Mouse (Mus musculus): ENCODE measurements around the gene Cul4b. TPM values are rescaled to one million over a fixed set of nuclear protein-coding genes. Genes with fewer than 3 reads are reported as not detected.
"Not testable (repeated sequence)": the region's sequence is repeated elsewhere in the genome, so short reads cannot be mapped to it uniquely, and the experiment has no call there.

The Cul4b gene
- polyA plus RNA-seq, 1 experiment from 2014 or later: 35.5 TPM

DNA sequence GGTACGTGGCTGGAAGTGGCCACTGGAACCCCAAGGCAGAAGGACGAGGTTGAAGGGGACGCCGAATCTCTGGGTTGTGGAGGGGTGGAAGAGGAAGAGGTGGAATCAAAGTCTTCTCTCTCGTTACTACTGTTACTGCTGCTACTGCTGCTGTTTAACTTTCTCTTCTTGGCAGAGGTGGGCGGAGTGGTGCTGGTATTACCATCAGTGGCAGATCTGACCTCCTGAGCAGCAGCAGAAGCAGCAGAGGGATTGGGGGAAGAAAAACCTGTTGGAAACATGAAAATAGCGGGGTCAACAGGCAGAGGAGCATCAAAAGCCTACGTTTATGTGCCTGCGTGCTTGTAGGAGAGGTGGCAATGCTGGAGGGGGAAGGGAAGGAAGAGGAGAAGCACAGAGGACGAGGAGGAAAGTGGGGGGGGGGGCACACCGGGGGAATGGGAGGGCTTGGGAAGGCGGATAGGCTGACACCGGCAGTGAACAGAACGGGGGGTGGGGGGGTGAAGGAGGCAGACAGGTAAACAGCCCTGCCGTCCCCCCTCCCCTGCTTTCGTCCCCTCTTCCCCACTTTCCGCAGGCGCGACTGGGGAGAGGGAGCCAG is 12.0 kb downstream of the Cul4b start:
- H3K9me3 ChIP-seq: no peaks in the 10 kb centered on the region
- H3K4me1 ChIP-seq: peaks cover 6% of the 10 kb centered on the region; the same call in 1 of the 2 replicates
- 9% methylated on average over 12 of the region's 19 CpGs for WGBS
- peak overlapping the region; percentile 51 for H3K9ac ChIP-seq
- H3K4me2 ChIP-seq: peak overlapping the region; percentile 62
- no peaks in the 10 kb centered on the region for H3K27me3 ChIP-seq
- H3K27ac ChIP-seq: peak overlapping the region; percentile 88
- 0 out of 2 replicates have a peak, but pooled peaks have one; percentile 0 for ATAC-seq (ENCODE audit: low FRiP score)
- H3K36me3 ChIP-seq (replicated peaks): 0 out of 2 replicates have a peak, but pooled peaks cover 5% of the 10 kb centered on the region
- H3K4me3 ChIP-seq (replicated peaks): peak overlapping the region; percentile 46

DNA sequence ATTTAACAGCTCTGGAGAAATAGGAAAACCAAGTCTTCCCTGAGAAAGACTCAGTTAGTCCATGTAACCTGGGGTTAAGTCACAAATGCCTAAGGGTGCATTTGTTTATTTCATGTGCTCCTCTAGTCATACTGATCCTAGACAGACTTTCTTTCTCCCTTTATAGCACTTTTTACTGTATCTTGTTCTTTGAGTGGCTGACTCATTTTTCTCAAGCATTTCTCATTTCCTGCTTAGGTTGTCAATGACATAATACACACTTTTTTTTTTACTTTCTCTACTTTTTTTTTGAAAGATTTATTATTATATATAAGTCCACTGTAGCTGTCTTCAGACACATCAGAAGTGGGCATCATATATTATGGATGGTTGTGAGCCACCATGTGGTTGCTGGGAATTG is 22.7 kb downstream of the Cul4b start:
- Histone ChIP-seq H3K4me1 (no peaks in the 10 kb centered on the region), H3K9me3 (no peaks in the 10 kb centered on the region), H3K36me3 (replicated peaks) (no peaks in the 10 kb centered on the region; the same call in 1 of the 2 replicates), H3K4me2 (no peak overlapping the region), H3K27me3 (no peaks in the 10 kb centered on the region), H3K27ac (no peak overlapping the region), H3K9ac (no peak overlapping the region), H3K4me3 (replicated peaks) (no peak overlapping the region)
- ATAC-seq (ENCODE audit: low FRiP score): no peak

DNA sequence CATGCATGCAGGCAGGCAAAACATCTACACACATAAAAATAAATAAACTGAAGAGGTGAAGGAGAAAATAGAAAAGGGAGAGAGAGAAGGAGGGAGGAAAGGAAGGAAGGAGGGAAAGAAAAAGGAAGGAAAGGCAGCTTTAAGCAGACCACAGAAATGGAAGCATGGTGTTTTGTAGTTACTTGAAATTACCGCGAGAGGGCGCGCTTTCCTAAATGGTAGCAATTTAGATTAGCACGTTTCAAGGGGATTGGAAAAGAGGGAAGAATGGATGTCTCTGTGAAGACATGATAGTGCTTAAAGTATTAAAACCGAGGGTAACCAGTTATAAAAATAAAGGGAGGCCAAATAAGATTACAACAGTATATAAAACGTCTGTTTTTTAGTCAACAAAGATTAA is 61.4 kb downstream of the Cul4b start:
- Histone ChIP-seq H3K9me3 (no peaks in the 10 kb centered on the region), H3K4me3 (replicated peaks) (no peak overlapping the region), H3K27ac (no peak overlapping the region), H3K4me2 (no peak overlapping the region), H3K9ac (no peak overlapping the region), H3K27me3 (no peaks in the 10 kb centered on the region), H3K36me3 (replicated peaks) (no peaks in the 10 kb centered on the region), H3K4me1 (no peaks in the 10 kb centered on the region)
- no peak for ATAC-seq (ENCODE audit: low FRiP score)
- WGBS: 7% methylated on average over 7 of the region's 7 CpGs

DNA sequence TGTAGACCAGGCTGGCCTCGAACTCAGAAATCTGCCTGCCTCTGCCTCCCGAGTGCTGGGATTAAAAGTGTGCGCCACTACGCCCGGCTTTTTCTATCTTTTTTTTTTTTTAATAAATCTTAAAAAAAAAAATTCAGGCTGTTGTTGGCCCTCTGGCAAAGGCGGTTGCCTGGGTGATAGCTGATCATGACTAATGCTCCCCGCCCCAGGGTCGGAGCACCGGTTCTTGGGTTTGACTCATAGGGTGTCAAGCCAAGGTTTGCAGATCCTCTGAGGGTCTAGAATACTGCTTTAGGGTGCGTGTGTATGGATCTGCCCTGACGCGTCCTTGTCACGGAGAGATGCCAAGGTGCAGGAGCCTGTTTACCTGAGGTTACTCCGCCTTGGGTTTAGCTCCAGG is 71.2 kb downstream of the Cul4b start:
- WGBS: 94% methylated on average over 14 of the region's 14 CpGs

DNA sequence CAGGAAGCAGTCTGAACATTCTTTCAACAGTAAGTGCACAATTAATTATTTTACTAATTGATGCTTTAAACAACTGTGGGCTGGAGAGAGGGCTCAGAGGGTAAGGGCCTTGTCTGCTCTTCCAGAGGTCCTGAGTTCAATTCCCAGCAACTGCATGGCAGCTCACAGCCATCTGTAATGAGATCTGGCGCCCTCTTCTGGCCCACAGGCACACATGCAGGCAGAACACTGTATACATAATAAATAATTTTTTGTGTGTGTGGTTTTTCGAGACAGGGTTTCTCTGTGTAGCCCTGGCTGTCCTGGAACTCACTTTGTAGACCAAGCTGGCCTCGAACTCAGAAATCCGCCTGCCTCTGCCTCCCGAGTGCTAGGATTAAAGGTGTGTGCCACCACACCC is 73.8 kb downstream of the Cul4b start:
- not testable (repeated sequence) for H3K4me3 ChIP-seq (replicated peaks); ATAC-seq (ENCODE audit: low FRiP score)
- 76% methylated on average over 5 of the region's 5 CpGs for WGBS

More for the DNA sequence above, 71.2 kb downstream of the Cul4b start:
- no peak overlapping the region for H3K27ac ChIP-seq
- no peak overlapping the region for H3K9ac ChIP-seq
- no peak overlapping the region for H3K4me3 ChIP-seq (replicated peaks)
- H3K4me2 ChIP-seq: no peak overlapping the region
- no peaks in the 10 kb centered on the region for H3K4me1 ChIP-seq
- ATAC-seq (ENCODE audit: low FRiP score): no peak
- H3K36me3 ChIP-seq (replicated peaks): no peaks in the 10 kb centered on the region
- H3K27me3 ChIP-seq: no peaks in the 10 kb centered on the region
- no peaks in the 10 kb centered on the region for H3K9me3 ChIP-seq

DNA sequence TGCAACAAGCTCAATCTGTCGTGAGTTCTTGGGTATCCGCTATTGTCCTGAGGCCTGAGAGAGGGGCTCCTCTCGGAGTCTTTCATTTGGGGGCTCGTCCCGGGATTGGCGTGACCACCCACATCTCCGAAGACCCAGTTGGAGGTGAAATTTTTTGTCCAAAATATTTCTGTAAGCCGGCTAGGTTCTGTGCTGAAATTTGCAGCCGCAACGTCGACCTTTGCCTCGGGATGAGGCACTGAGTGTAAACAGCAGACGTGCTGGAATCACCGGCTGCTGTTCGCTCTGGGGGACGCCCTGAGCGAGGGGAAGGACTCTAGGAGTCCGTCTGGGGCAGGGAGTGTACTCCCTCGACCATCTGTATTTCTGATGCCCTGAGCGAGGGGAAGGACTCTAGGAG is 90.5 kb downstream of the Cul4b start:
- peak overlapping the region; percentile 27; the same call in 1 of the 2 replicates for H3K4me2 ChIP-seq
- H3K9ac ChIP-seq; H3K4me3 ChIP-seq (replicated peaks); H3K4me1 ChIP-seq; H3K27me3 ChIP-seq; H3K27ac ChIP-seq; ATAC-seq (ENCODE audit: low FRiP score); H3K9me3 ChIP-seq; H3K36me3 ChIP-seq (replicated peaks): not testable (repeated sequence)
- WGBS: 31% methylated on average over 20 of the region's 20 CpGs

More for the DNA sequence above, 73.8 kb downstream of the Cul4b start:
- not testable (repeated sequence) for H3K4me1 ChIP-seq; H3K36me3 ChIP-seq (replicated peaks); H3K27ac ChIP-seq; H3K4me2 ChIP-seq; H3K9me3 ChIP-seq; H3K27me3 ChIP-seq; H3K9ac ChIP-seq

Other genes with a start within 250 kb of the Cul4b start
- 59.9 and 60.4 TPM in 2 replicates for gene Lamp2, start 119.7 kb downstream of the Cul4b start, polyA plus RNA-seq (2016; fragmentation: Nextera tagmentation; extraction: Ambion mirVana)
- 98.6 and 105 TPM in 2 replicates for gene Mcts1, start 24.4 kb upstream of the Cul4b start, polyA plus RNA-seq (2016; fragmentation: Nextera tagmentation; extraction: Ambion mirVana)
- gene C1galt1c1, start 58.9 kb upstream of the Cul4b start, polyA plus RNA-seq (2016; fragmentation: Nextera tagmentation; extraction: Ambion mirVana): 20.9 and 21.0 TPM in 2 replicates
- 0.27 TPM in 1 of 2 replicates, not detected in the other for gene 6030498E09Rik, start 196.5 kb upstream of the Cul4b start, polyA plus RNA-seq (2016; fragmentation: Nextera tagmentation; extraction: Ambion mirVana)

Data from forebrain, embryonic 12.5 days (tissue).